Mouse (Mus musculus): ENCODE measurements at regions not wholly inside any gene's neighbourhood (a gene's known extent, or its start where the extent isn't known, plus 50 kb on each side); places are given as distances from the start of the nearest gene placed in this dataset.
"Not testable (repeated sequence)": the region's sequence is repeated elsewhere in the genome, so short reads cannot be mapped to it uniquely, and the experiment has no call there.

- Histone ChIP-seq H3K4me1 (peaks cover 6% of the 10 kb centered on the region; the same call in 1 of the 2 replicates), H3K9ac (replicated peaks) (no peak overlapping the region), H3K36me3 (no peaks in the 10 kb centered on the region), H3K27me3 (no peaks in the 10 kb centered on the region), H3K4me2 (replicated peaks) (no peak overlapping the region), H3K4me3 (no peak overlapping the region), H3K27ac (replicated peaks) (0 out of 2 replicates have a peak overlapping the region, but pooled peaks have one; percentile 46), H3K9me3 (no peaks in the 10 kb centered on the region)
- 58% methylated on average over 1 of the region's 1 CpGs for WGBS
- no peak for ATAC-seq (replicated peaks)
Measured at GRCm38 (mm10) chr17:60268846-60269245, 1255.7 kb upstream of the Nudt12 start.

GRCm38 (mm10) chr17:60267247-60268216, 1254.4 kb upstream of the Nudt12 start:
- Histone ChIP-seq H3K9me3 (no peaks in the 10 kb centered on the region), H3K36me3 (no peaks in the 10 kb centered on the region), H3K4me2 (replicated peaks) (peak overlapping the region; percentile 16), H3K4me3 (peak overlapping the region; percentile 13; the same call in 1 of the 2 replicates), H3K9ac (replicated peaks) (no peak overlapping the region), H3K4me1 (peaks cover 6% of the 10 kb centered on the region; the same call in 1 of the 2 replicates), H3K27ac (replicated peaks) (peak overlapping the region; percentile 56), H3K27me3 (no peaks in the 10 kb centered on the region)
- 20% methylated on average over 12 of the region's 12 CpGs for WGBS
- peak; percentile 85 for ATAC-seq (replicated peaks)

- H3K4me3 ChIP-seq; H3K4me2 ChIP-seq (replicated peaks); H3K36me3 ChIP-seq; H3K9ac ChIP-seq (replicated peaks); H3K4me1 ChIP-seq; ATAC-seq (replicated peaks); H3K27me3 ChIP-seq; H3K27ac ChIP-seq (replicated peaks); H3K9me3 ChIP-seq: not testable (repeated sequence)
Measured at GRCm38 (mm10) chr17:60255338-60255737, 1242.2 kb upstream of the Nudt12 start.

GRCm38 (mm10) chr17:60249923-60250322, 1236.8 kb upstream of the Nudt12 start:
- Histone ChIP-seq H3K4me1 (no peaks in the 10 kb centered on the region), H3K27ac (replicated peaks) (no peak overlapping the region), H3K9me3 (no peaks in the 10 kb centered on the region), H3K27me3 (no peaks in the 10 kb centered on the region), H3K4me2 (replicated peaks) (no peak overlapping the region), H3K36me3 (no peaks in the 10 kb centered on the region), H3K4me3 (no peak overlapping the region), H3K9ac (replicated peaks) (no peak overlapping the region)
- 93% methylated on average over 1 of the region's 1 CpGs for WGBS
- ATAC-seq (replicated peaks) = no peak

- H3K4me3 ChIP-seq = no peak overlapping the region
- no peak overlapping the region for H3K9ac ChIP-seq (replicated peaks)
- peak; percentile 79 for ATAC-seq (replicated peaks)
- no peaks in the 10 kb centered on the region for H3K4me1 ChIP-seq
- no peaks in the 10 kb centered on the region for H3K27me3 ChIP-seq
- H3K27ac ChIP-seq (replicated peaks) = no peak overlapping the region
- no peaks in the 10 kb centered on the region for H3K36me3 ChIP-seq
- no peak overlapping the region for H3K4me2 ChIP-seq (replicated peaks)
- 35% methylated on average over 2 of the region's 2 CpGs for WGBS
- H3K9me3 ChIP-seq = no peaks in the 10 kb centered on the region
Measured at GRCm38 (mm10) chr17:60234519-60234918, 1221.3 kb upstream of the Nudt12 start.

GRCm38 (mm10) chr17:60197004-60197403, 1183.8 kb upstream of the Nudt12 start:
- no peak for ATAC-seq (replicated peaks)
- Histone ChIP-seq H3K9ac (replicated peaks) (no peak overlapping the region), H3K4me2 (replicated peaks) (no peak overlapping the region), H3K36me3 (no peaks in the 10 kb centered on the region), H3K27ac (replicated peaks) (no peak overlapping the region), H3K9me3 (no peaks in the 10 kb centered on the region), H3K4me3 (no peak overlapping the region), H3K27me3 (no peaks in the 10 kb centered on the region), H3K4me1 (no peaks in the 10 kb centered on the region)
- WGBS = 97% methylated on average over 2 of the region's 2 CpGs

GRCm38 (mm10) chr17:60181241-60181640, 1168.1 kb upstream of the Nudt12 start:
- no peak overlapping the region for H3K4me2 ChIP-seq (replicated peaks)
- H3K36me3 ChIP-seq = no peaks in the 10 kb centered on the region
- H3K27ac ChIP-seq (replicated peaks) = no peak overlapping the region
- no peak for ATAC-seq (replicated peaks)
- no peaks in the 10 kb centered on the region for H3K4me1 ChIP-seq
- no peaks in the 10 kb centered on the region for H3K27me3 ChIP-seq
- WGBS = 70% methylated on average over 2 of the region's 2 CpGs
- H3K9ac ChIP-seq (replicated peaks) = no peak overlapping the region
- no peaks in the 10 kb centered on the region for H3K9me3 ChIP-seq
- no peak overlapping the region for H3K4me3 ChIP-seq

- no peak overlapping the region for H3K4me3 ChIP-seq
- no peaks in the 10 kb centered on the region for H3K9me3 ChIP-seq
- no peaks in the 10 kb centered on the region for H3K4me1 ChIP-seq
- H3K9ac ChIP-seq (replicated peaks) = no peak overlapping the region
- WGBS = 67% methylated on average over 4 of the region's 4 CpGs
- no peaks in the 10 kb centered on the region for H3K27me3 ChIP-seq
- no peak for ATAC-seq (replicated peaks)
- no peak overlapping the region for H3K4me2 ChIP-seq (replicated peaks)
- no peaks in the 10 kb centered on the region for H3K36me3 ChIP-seq
- no peak overlapping the region for H3K27ac ChIP-seq (replicated peaks)
Measured at GRCm38 (mm10) chr17:60180646-60181045, 1167.5 kb upstream of the Nudt12 start.

GRCm38 (mm10) chr17:60165592-60165991, 1152.4 kb upstream of the Nudt12 start:
- no peak for ATAC-seq (replicated peaks)
- Histone ChIP-seq H3K9me3 (no peaks in the 10 kb centered on the region), H3K4me2 (replicated peaks) (no peak overlapping the region), H3K27ac (replicated peaks) (no peak overlapping the region), H3K27me3 (no peaks in the 10 kb centered on the region), H3K4me3 (no peak overlapping the region), H3K36me3 (no peaks in the 10 kb centered on the region), H3K4me1 (no peaks in the 10 kb centered on the region), H3K9ac (replicated peaks) (no peak overlapping the region)

GRCm38 (mm10) chr17:60130589-60130988, 1117.4 kb upstream of the Nudt12 start:
- Histone ChIP-seq H3K9ac (replicated peaks) (no peak overlapping the region), H3K4me3 (no peak overlapping the region), H3K27me3 (no peaks in the 10 kb centered on the region), H3K27ac (replicated peaks) (no peak overlapping the region), H3K36me3 (no peaks in the 10 kb centered on the region), H3K4me2 (replicated peaks) (no peak overlapping the region), H3K4me1 (no peaks in the 10 kb centered on the region), H3K9me3 (no peaks in the 10 kb centered on the region)
- WGBS = 82% methylated on average over 4 of the region's 4 CpGs
- ATAC-seq (replicated peaks) = no peak

- no peak overlapping the region for H3K4me3 ChIP-seq
- no peaks in the 10 kb centered on the region for H3K27me3 ChIP-seq
- H3K4me1 ChIP-seq = no peaks in the 10 kb centered on the region
- no peak for ATAC-seq (replicated peaks)
- H3K9ac ChIP-seq (replicated peaks) = no peak overlapping the region
- no peaks in the 10 kb centered on the region for H3K9me3 ChIP-seq
- H3K4me2 ChIP-seq (replicated peaks) = no peak overlapping the region
- H3K36me3 ChIP-seq = no peaks in the 10 kb centered on the region
- H3K27ac ChIP-seq (replicated peaks) = no peak overlapping the region
Measured at GRCm38 (mm10) chr17:60098763-60099162, 1085.6 kb upstream of the Nudt12 start.
